Mouse (Mus musculus) skeletal muscle tissue, postnatal 0 days (tissue): ENCODE measurements around the gene Nr1h3. TPM values are rescaled to one million over a fixed set of nuclear protein-coding genes. Genes with fewer than 3 reads are reported as not detected.

Experiments
- polyA plus RNA-seq: library from polyadenylated mRNA; unstranded; fragments of >200 nt; fragmentation: Nextera tagmentation; extraction: Ambion mirVana; gene quantifications from 2 replicates; pipeline ENCODE4 v1.2.1, GENCODE M21; 2015

The Nr1h3 gene
- 4.0 and 13.8 TPM in 2 replicates for polyA plus RNA-seq

DNA sequence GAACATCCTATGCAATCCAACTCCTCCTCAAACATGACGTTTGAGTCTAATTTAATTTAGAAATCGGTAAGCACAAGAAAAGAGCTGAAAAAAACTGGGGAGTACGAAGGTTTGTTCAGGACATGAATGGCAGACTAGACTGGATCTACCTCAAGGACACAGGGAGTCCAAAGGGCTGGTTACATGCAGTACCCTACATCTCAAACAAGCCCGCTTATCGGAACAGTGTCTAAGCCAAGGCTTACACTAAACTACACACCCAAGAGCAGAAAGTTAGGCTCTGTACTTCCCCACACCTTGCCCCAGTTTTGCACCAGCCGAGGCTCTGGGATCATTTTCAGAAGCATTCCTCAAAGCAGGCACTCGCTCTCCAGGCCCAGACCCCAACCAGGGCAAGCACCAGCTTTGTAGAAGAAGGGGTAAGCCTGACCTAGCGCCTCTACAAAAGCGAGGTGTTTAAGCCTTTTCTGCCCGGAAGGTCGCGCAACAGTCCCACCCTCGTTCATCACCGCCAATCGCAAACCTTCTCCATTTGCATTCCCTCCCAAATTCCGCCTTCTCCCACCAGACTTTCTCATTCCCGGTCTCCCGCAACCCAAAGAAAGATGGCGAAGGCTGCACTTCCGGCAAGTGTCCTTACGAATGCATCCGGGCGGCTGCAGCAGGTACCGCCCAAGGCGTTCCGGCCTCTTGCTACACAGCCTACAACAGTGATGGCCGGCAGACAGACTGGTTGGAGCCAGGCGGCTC, at the start of gene Nr1h3, which contains the start of gene Acp2:
Gene Nr1h3, minus strand, starts transcription at position 613 of the 750 bp plus-strand sequence.
Gene Acp2, plus strand, starts transcription at position 664 of the 750 bp plus-strand sequence.

DNA sequence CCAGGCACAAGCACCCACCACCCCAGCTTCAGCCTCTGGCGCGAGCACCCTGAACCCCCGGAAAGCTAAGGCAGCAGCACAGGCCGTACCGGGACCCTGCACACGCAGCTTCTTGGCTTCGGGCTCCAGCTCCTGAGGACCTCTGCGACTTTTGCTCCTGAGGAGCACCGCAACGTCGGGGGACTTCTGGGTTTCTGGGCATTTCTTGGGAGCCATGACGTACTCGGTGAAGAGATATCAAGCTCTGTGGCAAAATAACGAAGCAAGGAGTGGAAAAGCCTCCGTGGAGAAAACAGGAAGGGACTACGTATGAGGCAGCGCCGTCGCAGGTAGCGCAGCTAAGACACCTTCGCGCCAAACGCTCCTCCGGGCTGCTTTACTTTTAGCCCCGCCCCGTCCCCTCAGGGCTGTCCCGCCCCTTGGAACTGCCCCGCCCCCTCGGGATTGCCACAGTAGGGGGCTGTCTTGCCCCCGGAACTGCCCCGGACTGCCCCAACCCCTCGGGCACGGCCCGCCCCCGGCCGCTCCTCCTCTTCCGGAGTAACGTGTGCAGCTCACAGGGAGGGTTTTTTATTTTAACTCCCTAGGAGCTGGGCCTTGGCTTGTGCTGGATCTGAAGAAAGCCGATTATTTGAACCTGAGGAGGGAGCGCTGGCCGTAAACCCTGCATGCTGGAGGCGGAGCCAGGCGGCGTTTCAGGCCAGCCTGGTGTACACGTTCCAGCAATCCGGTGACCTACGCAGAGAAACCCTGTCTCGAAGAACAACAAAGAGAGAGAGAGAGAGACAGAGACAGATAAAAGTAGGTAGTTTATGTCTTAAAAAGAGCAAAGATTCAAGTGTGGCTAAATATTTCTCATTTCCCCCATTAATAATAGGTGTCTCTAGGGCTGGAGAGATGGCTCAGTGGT, 34.2 kb upstream of the Nr1h3 start, which contains the start of gene Ddb2:
Gene Ddb2, minus strand, starts transcription at position 382 of the 910 bp plus-strand sequence.

DNA sequence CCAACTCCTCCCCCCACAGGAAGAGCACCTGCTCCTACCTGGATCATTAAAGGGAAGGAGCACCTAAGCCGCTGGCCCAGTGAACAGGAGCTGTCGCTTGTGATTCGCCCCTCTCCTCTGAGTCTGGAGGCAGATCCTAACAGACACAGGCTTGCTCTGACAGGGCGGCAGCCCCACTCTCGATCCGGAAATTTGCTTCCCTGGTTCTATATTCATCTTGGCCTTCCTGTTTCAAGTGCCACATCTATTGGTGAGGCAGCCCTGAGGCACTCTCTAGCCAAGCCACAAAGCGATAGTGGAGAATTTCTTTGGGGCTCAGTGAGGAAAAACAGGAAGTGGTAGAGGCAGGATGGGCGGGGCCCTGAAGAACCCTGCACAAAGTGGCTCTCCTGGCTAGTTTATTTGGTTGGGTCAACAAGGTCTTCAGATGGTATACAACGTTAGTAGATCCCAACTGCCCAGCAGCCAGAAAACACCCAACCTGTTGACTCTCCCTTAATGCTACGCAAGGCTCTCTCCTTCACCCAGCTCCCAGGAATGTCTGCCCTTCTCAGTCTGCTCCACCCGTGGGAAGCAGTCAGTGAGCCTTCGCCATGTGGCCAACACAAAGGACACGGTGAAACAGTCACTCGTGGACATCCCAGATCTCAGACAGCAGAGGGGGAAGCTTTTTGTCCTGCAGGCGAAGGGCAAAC, 18.8 kb downstream of the Nr1h3 start, which contains the start of gene Madd:
Gene Madd, minus strand, starts transcription at position 127 of the 695 bp plus-strand sequence.

Other genes starting within 250 kb of the Nr1h3 start
- 58.7 and 61.8 TPM in 2 replicates for gene Rapsn, start 167.2 kb downstream of the Nr1h3 start, polyA plus RNA-seq
- gene Psmc3, start 148.8 kb downstream of the Nr1h3 start, polyA plus RNA-seq: 341 and 342 TPM in 2 replicates
- 37.7 and 43.8 TPM in 2 replicates for gene Slc39a13, start 132.4 kb downstream of the Nr1h3 start, polyA plus RNA-seq
- 7.5 and 10.0 TPM in 2 replicates for gene Spi1, start 120.4 kb downstream of the Nr1h3 start, polyA plus RNA-seq
- 0.34 and 0.54 TPM in 2 replicates for gene Mybpc3, start 84.7 kb downstream of the Nr1h3 start, polyA plus RNA-seq
- 2.8 TPM in 2 replicates for gene Madd, start 19.0 kb downstream of the Nr1h3 start, polyA plus RNA-seq
- gene Acp2, start 51 bp upstream of the Nr1h3 start, polyA plus RNA-seq: 11.3 and 14.2 TPM in 2 replicates
- 5.9 and 6.2 TPM in 2 replicates for gene Ddb2, start 34.1 kb upstream of the Nr1h3 start, polyA plus RNA-seq
- 240 and 279 TPM in 2 replicates for gene Pacsin3, start 53.1 kb upstream of the Nr1h3 start, polyA plus RNA-seq
- 77.1 and 79.2 TPM in 2 replicates for gene Arfgap2, start 62.1 kb upstream of the Nr1h3 start, polyA plus RNA-seq
- gene 1110051M20Rik, start 241.9 kb upstream of the Nr1h3 start, polyA plus RNA-seq: 24.2 and 28.0 TPM in 2 replicates